Mouse (Mus musculus): Measurements from ENCODE around the gene Olfr1423. TPM values are rescaled to one million over a fixed set of nuclear protein-coding genes. Genes with fewer than 3 reads are reported as not detected.

The Olfr1423 gene
- polyA plus RNA-seq, 1 experiment from 2014 or later = not detected

DNA sequence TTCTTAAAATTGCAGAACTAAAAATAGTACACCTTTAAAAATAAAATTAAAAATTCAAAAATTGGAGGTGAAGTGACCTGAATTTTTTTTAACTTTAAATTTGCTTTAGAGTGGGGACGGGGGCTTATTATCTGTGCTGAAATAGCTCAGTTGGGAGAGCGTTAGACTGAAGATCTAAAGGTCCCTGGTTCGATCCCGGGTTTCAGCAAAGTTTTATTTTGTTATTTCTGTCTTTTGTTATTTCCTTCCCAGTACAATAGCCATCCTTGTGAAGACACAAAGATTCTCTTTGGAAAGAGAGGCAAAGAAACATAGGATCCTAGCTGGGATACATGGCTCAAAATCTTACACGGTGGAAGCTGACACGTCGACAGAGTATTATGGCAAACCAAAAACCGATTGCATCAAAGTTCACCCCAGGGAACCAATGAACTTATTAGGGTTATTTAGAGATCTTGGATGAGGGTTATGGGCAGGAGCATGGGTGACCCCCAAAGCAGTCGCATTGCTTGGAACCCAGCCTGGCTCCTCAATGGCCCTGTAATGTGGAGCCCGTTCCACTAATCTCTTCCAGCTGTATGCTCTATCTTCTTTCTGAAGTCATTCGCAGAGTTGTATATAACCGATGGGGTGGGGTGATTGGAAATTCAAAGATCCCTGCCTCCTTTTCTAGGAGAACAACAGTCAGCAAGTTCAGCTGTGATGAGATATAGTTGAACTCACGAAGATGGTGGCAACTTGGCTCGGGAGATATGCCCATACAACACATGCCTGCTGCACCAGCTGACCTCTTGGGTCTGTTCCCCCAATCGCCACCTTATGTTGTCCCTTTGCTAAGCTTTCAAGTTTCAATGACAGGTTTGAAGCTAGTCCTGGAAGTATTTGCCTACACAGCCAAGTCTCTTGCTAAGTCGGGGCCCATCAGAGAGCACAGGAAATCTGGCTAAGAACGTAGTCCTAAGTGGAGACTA, 32.4 kb downstream of the Olfr1423 start:
- H3K9ac ChIP-seq (ENCODE audit: low read depth, low read length) = no peak overlapping the region
- no peak overlapping the region for H3K4me3 ChIP-seq (ENCODE audit: low read length)
- peak overlapping the region; percentile 64 for H3K4me2 ChIP-seq (replicated peaks; ENCODE audit: low read depth, low read length)
- H3K27me3 ChIP-seq (ENCODE audit: control insufficient read depth, insufficient read depth, low read length) = no peaks in the 10 kb centered on the region
- no peaks in the 10 kb centered on the region for H3K36me3 ChIP-seq (ENCODE audit: control insufficient read depth, insufficient read depth, low read length)
- peaks cover 7% of the 10 kb centered on the region; the same call in 1 of the 2 replicates for H3K4me1 ChIP-seq (ENCODE audit: control insufficient read depth, insufficient read depth, low read length)
- ATAC-seq (ENCODE audit: low FRiP score, low TSS enrichment) = no peak
- no peaks in the 10 kb centered on the region for H3K9me3 ChIP-seq (ENCODE audit: control insufficient read depth, low read length)
- WGBS = 24% methylated on average over 17 of the region's 17 CpGs
- peak overlapping the region; percentile 47; the same call in 1 of the 2 replicates for H3K27ac ChIP-seq (ENCODE audit: low read depth, low read length)

DNA sequence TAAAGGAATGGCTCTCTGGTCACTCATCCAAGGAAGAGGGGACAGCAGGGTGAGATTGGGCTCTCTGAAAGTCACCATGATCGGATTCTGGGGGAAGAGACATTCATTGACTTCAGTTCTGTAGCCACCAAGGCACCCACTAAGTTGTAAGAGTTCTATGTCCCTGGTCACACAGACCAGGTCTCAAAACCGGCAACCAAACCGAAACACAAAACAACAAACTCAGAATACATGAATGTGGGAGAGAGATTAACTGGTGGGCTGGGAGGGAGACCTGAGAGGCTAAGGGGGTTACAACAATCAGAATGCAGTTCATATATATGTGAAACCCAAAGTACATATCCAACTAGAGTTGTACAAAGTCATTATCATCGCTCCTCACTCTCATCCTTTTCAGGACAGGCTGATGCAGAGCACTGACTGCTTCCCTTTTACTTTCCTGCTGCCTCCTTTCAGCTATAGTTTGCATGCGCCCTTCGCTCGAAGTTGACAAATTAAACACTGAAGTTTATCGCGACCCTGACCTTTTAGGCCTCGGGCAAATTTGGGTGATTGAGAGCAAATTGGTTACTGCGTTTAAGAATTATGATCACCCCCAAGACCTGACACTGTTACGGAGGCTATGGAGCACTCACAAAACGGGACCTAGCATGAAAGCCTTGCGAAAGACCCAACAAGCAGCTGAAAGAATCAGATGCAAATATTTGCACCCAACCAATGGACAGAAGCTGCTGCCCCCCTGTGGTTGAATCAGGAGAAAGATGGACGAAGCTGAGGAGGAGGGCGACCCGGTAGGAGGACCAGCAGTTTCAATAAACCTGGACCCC, 33.8 kb downstream of the Olfr1423 start:
- no peak overlapping the region for H3K9ac ChIP-seq (ENCODE audit: low read depth, low read length)
- no peaks in the 10 kb centered on the region for H3K27me3 ChIP-seq (ENCODE audit: control insufficient read depth, insufficient read depth, low read length)
- peak overlapping the region; percentile 70 for H3K4me3 ChIP-seq (ENCODE audit: low read length)
- no peak overlapping the region for H3K27ac ChIP-seq (ENCODE audit: low read depth, low read length)
- ATAC-seq (ENCODE audit: low FRiP score, low TSS enrichment) = no peak
- 9% methylated on average over 17 of the region's 17 CpGs for WGBS
- H3K36me3 ChIP-seq (ENCODE audit: control insufficient read depth, insufficient read depth, low read length) = no peaks in the 10 kb centered on the region
- no peaks in the 10 kb centered on the region for H3K9me3 ChIP-seq (ENCODE audit: control insufficient read depth, low read length)
- peaks cover 7% of the 10 kb centered on the region; the same call in 1 of the 2 replicates for H3K4me1 ChIP-seq (ENCODE audit: control insufficient read depth, insufficient read depth, low read length)
- peak overlapping the region; percentile 64 for H3K4me2 ChIP-seq (replicated peaks; ENCODE audit: low read depth, low read length)

DNA sequence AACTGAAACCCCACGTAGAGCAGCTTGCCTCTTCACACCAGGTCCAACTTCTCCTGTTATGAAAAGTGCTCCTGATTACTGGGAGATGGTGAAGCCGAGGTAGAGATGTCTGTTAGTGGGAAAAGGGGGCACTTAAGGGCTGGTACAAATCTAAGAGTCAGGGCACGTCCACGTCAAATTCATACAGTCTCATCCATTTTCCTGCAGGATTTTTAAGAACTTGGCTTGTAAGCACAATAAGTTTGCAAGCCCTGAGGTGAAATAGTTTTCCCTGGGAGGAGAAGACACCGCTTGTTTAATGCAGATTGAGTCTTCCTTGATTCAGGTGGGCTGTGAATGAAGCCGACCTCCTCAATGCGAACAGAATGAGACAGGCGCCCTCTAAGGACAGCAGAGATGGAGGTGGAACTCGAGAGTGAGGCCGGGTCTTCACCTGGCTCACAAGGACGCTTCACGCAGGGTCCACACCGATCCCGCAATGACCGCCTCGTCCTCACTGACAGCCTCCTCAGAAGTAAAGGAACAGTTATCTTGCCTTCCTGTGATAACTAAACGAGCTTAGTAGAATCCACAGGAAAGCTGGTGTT, 34.7 kb downstream of the Olfr1423 start:
- Histone ChIP-seq H3K4me2 (replicated peaks; ENCODE audit: low read depth, low read length) (peak overlapping the region; percentile 64), H3K36me3 (ENCODE audit: control insufficient read depth, insufficient read depth, low read length) (no peaks in the 10 kb centered on the region), H3K4me1 (ENCODE audit: control insufficient read depth, insufficient read depth, low read length) (peaks cover 7% of the 10 kb centered on the region; the same call in 1 of the 2 replicates), H3K27me3 (ENCODE audit: control insufficient read depth, insufficient read depth, low read length) (no peaks in the 10 kb centered on the region), H3K9me3 (ENCODE audit: control insufficient read depth, low read length) (no peaks in the 10 kb centered on the region), H3K9ac (ENCODE audit: low read depth, low read length) (peak overlapping the region; percentile 35; the same call in 1 of the 2 replicates), H3K4me3 (ENCODE audit: low read length) (peak overlapping the region; percentile 70), H3K27ac (ENCODE audit: low read depth, low read length) (no peak overlapping the region)
- WGBS = 0% methylated on average over 17 of the region's 17 CpGs
- no peak for ATAC-seq (ENCODE audit: low FRiP score, low TSS enrichment)

DNA sequence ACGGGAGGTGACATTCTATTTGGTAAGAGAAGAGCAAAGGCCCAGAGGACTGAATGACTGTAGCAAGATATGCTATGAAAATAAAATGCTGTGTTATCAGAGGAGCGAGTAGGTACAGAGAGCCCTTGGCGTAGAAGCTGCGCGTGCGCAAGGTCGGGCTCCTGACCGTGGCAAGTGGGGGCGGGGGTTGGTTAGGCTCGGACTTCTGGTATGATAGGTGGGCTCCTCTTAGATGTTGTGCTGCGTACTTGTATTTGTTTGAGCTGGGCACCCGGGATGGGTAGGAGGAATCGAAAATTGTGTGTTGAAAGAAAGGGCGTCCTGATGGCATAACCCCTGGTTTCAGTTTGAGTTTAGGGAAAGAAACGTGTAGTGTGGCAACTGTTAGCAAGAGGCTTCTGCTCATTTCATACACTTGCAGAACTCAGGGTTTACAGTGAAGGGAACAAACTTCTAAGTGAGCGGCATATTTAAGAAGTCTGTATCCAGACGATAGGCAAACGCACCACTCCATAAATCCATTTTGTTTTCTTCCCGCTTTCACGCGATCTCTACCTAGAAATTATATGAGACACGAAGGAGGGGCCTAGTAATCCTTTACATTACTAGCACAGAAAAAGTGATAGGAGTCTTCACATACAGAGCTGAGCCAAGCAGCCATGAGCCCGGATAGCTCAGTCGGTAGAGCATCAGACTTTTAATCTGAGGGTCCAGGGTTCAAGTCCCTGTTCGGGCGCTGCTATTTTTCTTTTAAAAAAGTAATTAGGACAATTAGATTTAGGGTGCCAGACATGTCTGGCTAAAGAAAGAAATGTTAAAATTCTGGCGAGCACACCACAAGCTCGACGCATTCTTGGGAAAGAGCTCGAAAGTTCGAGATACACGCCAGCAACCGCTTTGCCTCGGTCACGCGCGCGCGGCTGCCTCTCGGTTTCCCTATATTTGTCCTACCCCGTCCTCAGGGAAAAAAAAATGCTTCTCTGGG, 35.4 kb downstream of the Olfr1423 start:
- H3K27ac ChIP-seq (ENCODE audit: low read depth, low read length) = peak overlapping the region; percentile 38; the same call in 1 of the 2 replicates
- under 1% methylated on average over 41 of the region's 41 CpGs for WGBS
- no peaks in the 10 kb centered on the region for H3K36me3 ChIP-seq (ENCODE audit: control insufficient read depth, insufficient read depth, low read length)
- peak overlapping the region; percentile 64 for H3K4me2 ChIP-seq (replicated peaks; ENCODE audit: low read depth, low read length)
- peak; percentile 71 for ATAC-seq (ENCODE audit: low FRiP score, low TSS enrichment)
- peak overlapping the region; percentile 70 for H3K4me3 ChIP-seq (ENCODE audit: low read length)
- H3K27me3 ChIP-seq (ENCODE audit: control insufficient read depth, insufficient read depth, low read length) = no peaks in the 10 kb centered on the region
- H3K9me3 ChIP-seq (ENCODE audit: control insufficient read depth, low read length) = no peaks in the 10 kb centered on the region
- H3K4me1 ChIP-seq (ENCODE audit: control insufficient read depth, insufficient read depth, low read length) = peaks cover 7% of the 10 kb centered on the region; the same call in 1 of the 2 replicates
- peak overlapping the region; percentile 44 for H3K9ac ChIP-seq (ENCODE audit: low read depth, low read length)

DNA sequence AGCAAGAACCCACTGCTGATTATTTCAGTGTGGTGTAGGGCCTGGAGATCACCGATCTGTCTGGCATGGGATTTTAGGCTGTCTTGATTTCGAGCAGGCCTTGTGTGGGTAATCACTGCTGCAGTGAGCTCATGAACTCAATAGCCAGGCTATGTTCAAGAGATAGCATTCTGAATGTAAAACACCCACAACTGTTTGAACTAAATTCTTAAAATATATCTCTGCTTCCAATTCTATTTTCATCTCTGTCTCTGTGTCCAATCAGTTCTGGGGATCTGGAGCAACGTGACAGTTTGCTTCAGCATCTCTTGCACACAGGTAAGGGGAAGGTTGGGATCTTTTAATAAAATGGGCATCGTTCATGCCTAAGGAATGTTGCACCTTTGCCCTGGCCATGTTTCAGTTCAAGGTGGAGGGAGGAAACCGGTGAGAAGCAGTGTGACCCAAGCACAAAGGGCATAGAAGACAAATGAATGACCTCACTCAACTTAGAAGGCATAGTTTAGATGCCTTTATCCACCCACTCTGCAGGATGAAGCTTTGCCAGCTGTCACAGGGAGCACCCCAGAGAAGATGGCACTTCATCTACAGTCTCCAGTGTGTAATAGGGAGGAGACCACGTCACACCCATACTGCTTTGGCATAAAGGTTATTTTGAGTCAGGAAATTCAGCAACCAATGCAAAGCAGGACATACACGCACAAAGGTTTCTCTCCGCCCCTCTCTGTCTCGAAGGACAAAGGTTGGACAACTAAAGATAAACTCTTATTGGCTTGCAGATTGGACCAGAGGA, 36.7 kb downstream of the Olfr1423 start:
- no peak for ATAC-seq (ENCODE audit: low FRiP score, low TSS enrichment)
- H3K9me3 ChIP-seq (ENCODE audit: control insufficient read depth, low read length) = no peaks in the 10 kb centered on the region
- H3K27ac ChIP-seq (ENCODE audit: low read depth, low read length) = no peak overlapping the region
- WGBS = 59% methylated on average over 9 of the region's 9 CpGs
- H3K4me2 ChIP-seq (replicated peaks; ENCODE audit: low read depth, low read length) = peak overlapping the region; percentile 64
- no peaks in the 10 kb centered on the region for H3K36me3 ChIP-seq (ENCODE audit: control insufficient read depth, insufficient read depth, low read length)
- H3K27me3 ChIP-seq (ENCODE audit: control insufficient read depth, insufficient read depth, low read length) = no peaks in the 10 kb centered on the region
- peak overlapping the region; percentile 70; the same call in 1 of the 2 replicates for H3K4me3 ChIP-seq (ENCODE audit: low read length)
- peaks cover 7% of the 10 kb centered on the region; the same call in 1 of the 2 replicates for H3K4me1 ChIP-seq (ENCODE audit: control insufficient read depth, insufficient read depth, low read length)
- no peak overlapping the region for H3K9ac ChIP-seq (ENCODE audit: low read depth, low read length)

DNA sequence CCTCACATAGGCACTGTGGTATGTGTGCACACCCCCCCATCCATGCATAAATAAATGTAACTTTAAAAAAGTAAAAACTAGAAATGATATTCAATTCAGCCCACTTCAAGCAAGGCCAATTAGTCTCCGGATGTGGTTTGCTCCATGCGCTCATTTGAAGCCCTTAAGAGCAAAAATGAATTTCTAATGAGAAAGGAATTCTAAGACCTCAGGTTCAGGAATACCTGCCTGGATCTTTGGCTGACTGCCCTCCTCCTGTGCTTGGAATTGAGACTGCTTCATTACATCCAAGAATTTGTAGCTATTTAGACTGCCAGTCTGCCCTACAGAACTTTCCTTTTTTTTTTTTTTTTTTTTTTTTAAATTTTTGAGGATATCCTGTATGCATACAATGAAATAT, 37.5 kb downstream of the Olfr1423 start:
- 91% methylated on average over 2 of the region's 2 CpGs for WGBS
- H3K9me3 ChIP-seq (ENCODE audit: control insufficient read depth, low read length) = no peaks in the 10 kb centered on the region
- no peak overlapping the region for H3K4me2 ChIP-seq (replicated peaks; ENCODE audit: low read depth, low read length)
- peaks cover 7% of the 10 kb centered on the region; the same call in 1 of the 2 replicates for H3K4me1 ChIP-seq (ENCODE audit: control insufficient read depth, insufficient read depth, low read length)
- no peak overlapping the region for H3K27ac ChIP-seq (ENCODE audit: low read depth, low read length)
- no peak for ATAC-seq (ENCODE audit: low FRiP score, low TSS enrichment)
- no peak overlapping the region for H3K4me3 ChIP-seq (ENCODE audit: low read length)
- no peaks in the 10 kb centered on the region for H3K27me3 ChIP-seq (ENCODE audit: control insufficient read depth, insufficient read depth, low read length)
- H3K9ac ChIP-seq (ENCODE audit: low read depth, low read length) = no peak overlapping the region
- H3K36me3 ChIP-seq (ENCODE audit: control insufficient read depth, insufficient read depth, low read length) = no peaks in the 10 kb centered on the region

DNA sequence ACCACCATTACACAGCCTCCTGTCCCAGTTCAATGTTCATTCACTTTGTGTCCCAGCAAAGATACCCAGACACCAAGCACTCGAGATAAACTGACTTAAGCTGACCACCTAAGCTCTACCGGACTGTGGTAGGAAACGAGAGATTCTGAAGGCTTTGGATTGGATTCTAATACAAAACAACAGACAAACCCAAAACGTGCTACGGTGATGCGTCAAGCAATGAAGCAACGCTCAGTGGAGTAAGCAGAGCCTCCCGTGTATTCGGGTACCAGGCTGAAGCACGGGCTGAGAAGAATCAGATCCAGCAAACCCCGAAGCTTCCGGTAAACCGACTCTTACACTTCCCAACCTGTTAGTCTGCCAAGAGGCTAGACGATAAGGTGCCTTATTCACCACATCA, 38.3 kb downstream of the Olfr1423 start:
- H3K4me2 ChIP-seq (replicated peaks; ENCODE audit: low read depth, low read length) = peak overlapping the region; percentile 31
- no peak for ATAC-seq (ENCODE audit: low FRiP score, low TSS enrichment)
- peak overlapping the region; percentile 15 for H3K4me3 ChIP-seq (ENCODE audit: low read length)
- WGBS = 52% methylated on average over 14 of the region's 14 CpGs
- H3K9me3 ChIP-seq (ENCODE audit: control insufficient read depth, low read length) = no peaks in the 10 kb centered on the region
- H3K27me3 ChIP-seq (ENCODE audit: control insufficient read depth, insufficient read depth, low read length) = no peaks in the 10 kb centered on the region
- H3K27ac ChIP-seq (ENCODE audit: low read depth, low read length) = no peak overlapping the region
- no peak overlapping the region for H3K9ac ChIP-seq (ENCODE audit: low read depth, low read length)
- peaks cover 7% of the 10 kb centered on the region; the same call in 1 of the 2 replicates for H3K4me1 ChIP-seq (ENCODE audit: control insufficient read depth, insufficient read depth, low read length)
- H3K36me3 ChIP-seq (ENCODE audit: control insufficient read depth, insufficient read depth, low read length) = no peaks in the 10 kb centered on the region

Measured in kidney, embryonic 14.5 days (tissue).